Mouse (Mus musculus) heart, postnatal 0 days (tissue): ENCODE measurements at regions not wholly inside any gene's neighbourhood (a gene's known extent, or its start where the extent isn't known, plus 50 kb on each side); places are given as distances from the start of the nearest gene placed in this dataset.

ENCODE experiments used
- CTCF ChIP-seq: IDR thresholded peaks from 2 replicates; pipeline ENCODE4 v1.5.1; 2016; ENCODE audit warnings: antibody characterized with exemption, control low read depth, low read depth
- EP300 ChIP-seq: IDR thresholded peaks from 2 replicates; pipeline ENCODE4 v1.6.1; 2016; ENCODE audit warnings: antibody characterized with exemption, low read depth

- TF ChIP-seq CTCF (no peak), EP300 (no peak)
Measured at GRCm38 (mm10) chr1:137428110-137428509, 467.9 kb upstream of the Nr5a2 start.
